Mouse (Mus musculus) telencephalon, adult 2 months (tissue): ENCODE measurements at regions not wholly inside any gene's neighbourhood (a gene's known extent, or its start where the extent isn't known, plus 50 kb on each side); places are given as distances from the start of the nearest gene placed in this dataset.

ENCODE experiments used
- DNase-seq: peaks from one replicate; pipeline ENCODE4 v3.0.0-alpha.2; 2011; ENCODE audit warnings: low read depth, low spot score

GRCm38 (mm10) chr10:106113083-106113482 is 271.9 kb upstream of the Mettl25 start:
- DNase-seq, result no peak

- no peak for DNase-seq
Measured at GRCm38 (mm10) chr10:106114743-106115486, 273.7 kb upstream of the Mettl25 start.

- DNase-seq, result no peak
Measured at GRCm38 (mm10) chr10:106121826-106122225, 280.6 kb upstream of the Mettl25 start.

GRCm38 (mm10) chr10:106122952-106123351 is 281.8 kb upstream of the Mettl25 start:
- DNase-seq, result peak; percentile 23

- no peak for DNase-seq
Measured at GRCm38 (mm10) chr10:106172131-106172530, 298.0 kb upstream of the Ppfia2 start.

- no peak for DNase-seq
Measured at GRCm38 (mm10) chr10:106174433-106174832, 295.7 kb upstream of the Ppfia2 start.

- peak; percentile 44 for DNase-seq
Measured at GRCm38 (mm10) chr10:106179651-106180050, 290.5 kb upstream of the Ppfia2 start.

- no peak for DNase-seq
Measured at GRCm38 (mm10) chr10:106202566-106202965, 267.6 kb upstream of the Ppfia2 start.

- no peak for DNase-seq
Measured at GRCm38 (mm10) chr10:106224251-106224650, 245.9 kb upstream of the Ppfia2 start.

- no peak for DNase-seq
Measured at GRCm38 (mm10) chr10:106242180-106242579, 228.0 kb upstream of the Ppfia2 start.

GRCm38 (mm10) chr10:106254106-106254505 is 216.0 kb upstream of the Ppfia2 start:
- DNase-seq, result peak; percentile 54

- peak; percentile 82 for DNase-seq
Measured at GRCm38 (mm10) chr10:106259811-106260210, 210.3 kb upstream of the Ppfia2 start.

- no peak for DNase-seq
Measured at GRCm38 (mm10) chr10:106273335-106273734, 196.8 kb upstream of the Ppfia2 start.

- DNase-seq, result no peak
Measured at GRCm38 (mm10) chr10:106289951-106290350, 180.2 kb upstream of the Ppfia2 start.

- DNase-seq, result no peak
Measured at GRCm38 (mm10) chr10:106290736-106291135, 179.4 kb upstream of the Ppfia2 start.

GRCm38 (mm10) chr10:106295501-106295900 is 174.6 kb upstream of the Ppfia2 start:
- DNase-seq, result no peak

- DNase-seq, result no peak
Measured at GRCm38 (mm10) chr10:106335166-106335565, 135.0 kb upstream of the Ppfia2 start.

GRCm38 (mm10) chr10:106351663-106352062 is 118.5 kb upstream of the Ppfia2 start:
- peak; percentile 22 for DNase-seq

- DNase-seq, result no peak
Measured at GRCm38 (mm10) chr10:106375653-106376052, 94.5 kb upstream of the Ppfia2 start.

- DNase-seq, result no peak
Measured at GRCm38 (mm10) chr10:106376161-106376560, 94.0 kb upstream of the Ppfia2 start.

- DNase-seq, result no peak
Measured at GRCm38 (mm10) chr10:106380628-106381027, 89.5 kb upstream of the Ppfia2 start.

GRCm38 (mm10) chr10:106408705-106409104 is 61.4 kb upstream of the Ppfia2 start:
- peak; percentile 42 for DNase-seq

GRCm38 (mm10) chr10:106413181-106413580 is 57.0 kb upstream of the Ppfia2 start:
- DNase-seq, result no peak

GRCm38 (mm10) chr10:106414990-106415389 is 55.1 kb upstream of the Ppfia2 start:
- DNase-seq, result peak; percentile 54
